Mouse (Mus musculus): ENCODE data around the gene Plcd4.

Plcd4 gene

DNA sequence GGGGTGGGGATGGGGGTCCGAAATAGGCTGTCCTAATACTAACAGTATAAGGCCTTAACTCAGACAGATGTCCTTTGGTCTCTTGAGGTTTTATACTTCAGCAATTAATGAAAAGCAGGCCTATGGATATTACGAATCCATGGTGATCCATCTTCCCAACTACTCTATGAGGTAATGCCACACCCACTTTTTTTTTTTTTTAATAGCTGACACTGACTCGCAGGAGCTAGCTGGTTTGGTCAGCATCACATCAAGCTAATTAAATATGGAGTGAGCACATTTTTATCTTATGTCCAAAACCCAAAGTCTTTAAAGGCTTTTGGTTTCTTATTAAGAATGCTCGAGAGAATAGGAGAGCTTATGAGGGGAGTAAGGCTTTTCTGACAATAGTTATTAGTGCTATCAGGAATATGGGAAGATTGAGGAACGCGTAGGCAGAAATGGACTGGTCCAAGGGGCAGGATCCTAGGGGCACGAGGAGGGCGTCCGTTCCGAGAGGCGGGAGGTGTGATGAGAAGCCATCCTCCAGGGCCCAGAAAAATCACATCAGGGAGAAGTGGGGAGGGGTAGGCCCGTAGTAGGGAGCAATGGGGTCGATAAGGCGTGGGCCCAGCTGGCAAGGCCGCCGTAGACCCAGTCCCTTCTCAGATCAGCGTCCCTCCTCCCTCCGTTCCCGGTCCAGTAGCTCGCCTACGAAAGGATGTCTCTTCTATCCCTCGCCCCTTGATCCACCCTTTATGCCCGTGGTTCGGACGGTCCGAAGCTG is 58.0 kb downstream of the Plcd4 start:
- no peak for DNase-seq

DNA sequence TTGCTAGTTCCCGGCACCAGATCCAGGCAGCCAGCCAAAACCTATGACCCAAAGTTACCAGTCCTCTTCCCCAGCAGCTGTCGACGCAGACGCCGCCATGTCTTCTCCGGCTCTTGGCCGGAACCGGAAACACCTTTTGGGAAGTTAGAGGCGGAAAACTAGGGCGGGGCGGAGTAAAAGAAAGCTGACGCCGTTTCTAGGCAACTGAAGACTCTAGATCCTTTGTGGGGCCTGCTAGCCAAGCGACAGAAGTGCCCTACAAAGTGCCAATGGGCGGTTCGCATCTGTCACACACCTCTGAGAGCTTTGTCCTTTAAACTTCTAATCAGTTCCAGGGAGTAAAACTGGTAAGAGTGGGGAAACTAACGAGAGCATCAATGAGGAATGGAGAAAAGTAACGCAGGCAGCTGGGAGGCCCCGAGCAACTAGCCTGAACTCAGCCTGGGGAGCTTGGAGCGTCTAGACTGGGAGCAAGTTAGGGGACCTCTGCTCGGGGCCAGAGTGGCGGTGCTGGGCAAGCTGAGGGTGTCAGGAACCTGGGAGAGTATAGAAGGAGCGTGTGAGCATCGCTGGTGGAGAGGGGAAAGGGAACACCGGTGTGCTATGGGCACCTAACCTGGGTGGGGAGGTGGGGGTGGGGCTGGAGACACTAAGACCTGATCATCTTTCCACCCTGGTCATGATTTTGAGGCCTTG is 58.7 kb downstream of the Plcd4 start, which contains the start of the genes Rnf25 and Stk36:
Gene Rnf25, minus strand, starts transcription at position 131 of the 696 bp plus-strand sequence.
Gene Stk36, plus strand, starts transcription at position 179 of the 696 bp plus-strand sequence.
- DNase-seq = peak; percentile 75

Measured in cerebellum, adult 8-10 months (tissue).